Mouse (Mus musculus) left cerebral cortex, postnatal 36 days (tissue): ENCODE data around the gene Ddt. TPM values are rescaled to one million over a fixed set of nuclear protein-coding genes. Genes with fewer than 3 reads are reported as not detected.
"Not testable (repeated sequence)": the region's sequence is repeated elsewhere in the genome, so short reads cannot be mapped to it uniquely, and the experiment has no call there.

Experiments used
- DNase-seq, 2 experiments: peaks; one replicate each; pipeline ENCODE4 v3.0.0; 2021 to 2022; ENCODE audit warnings: low spot score in 2 of 2, mixed read lengths in 1 of 2
- intact Hi-C: fragments of 180-260 bp; cut with DNase I; formaldehyde crosslinking; loops from one replicate; pipeline ENCODE4 v1.15.1; 2025
- total RNA-seq, 2 experiments: library from RNA; stranded (reverse); gene quantifications; 2 replicates each; pipeline ENCODE4 v1.2.3; 2021

The Ddt gene
- total RNA-seq, 2 experiments from 2014 or later: 43.5 to 50.0 TPM

- DNase-seq: no peak
- intact Hi-C loops: no loop called here
Observed at GRCm38 (mm10) chr10:75774587-75774986, 1.4 kb upstream of the Ddt start.

GRCm38 (mm10) chr10:75774102-75774501 lies 888 bp upstream of the Ddt start:
- intact Hi-C loops: no loop called here
- DNase-seq: no peak

- intact Hi-C loops, DNase-seq: not testable (repeated sequence)
Observed at GRCm38 (mm10) chr10:75767756-75768155, 5.5 kb downstream of the Ddt start.

GRCm38 (mm10) chr10:75766856-75767255 lies 6.4 kb downstream of the Ddt start:
- DNase-seq: no peak
- intact Hi-C loops: no loop called here

DNA sequence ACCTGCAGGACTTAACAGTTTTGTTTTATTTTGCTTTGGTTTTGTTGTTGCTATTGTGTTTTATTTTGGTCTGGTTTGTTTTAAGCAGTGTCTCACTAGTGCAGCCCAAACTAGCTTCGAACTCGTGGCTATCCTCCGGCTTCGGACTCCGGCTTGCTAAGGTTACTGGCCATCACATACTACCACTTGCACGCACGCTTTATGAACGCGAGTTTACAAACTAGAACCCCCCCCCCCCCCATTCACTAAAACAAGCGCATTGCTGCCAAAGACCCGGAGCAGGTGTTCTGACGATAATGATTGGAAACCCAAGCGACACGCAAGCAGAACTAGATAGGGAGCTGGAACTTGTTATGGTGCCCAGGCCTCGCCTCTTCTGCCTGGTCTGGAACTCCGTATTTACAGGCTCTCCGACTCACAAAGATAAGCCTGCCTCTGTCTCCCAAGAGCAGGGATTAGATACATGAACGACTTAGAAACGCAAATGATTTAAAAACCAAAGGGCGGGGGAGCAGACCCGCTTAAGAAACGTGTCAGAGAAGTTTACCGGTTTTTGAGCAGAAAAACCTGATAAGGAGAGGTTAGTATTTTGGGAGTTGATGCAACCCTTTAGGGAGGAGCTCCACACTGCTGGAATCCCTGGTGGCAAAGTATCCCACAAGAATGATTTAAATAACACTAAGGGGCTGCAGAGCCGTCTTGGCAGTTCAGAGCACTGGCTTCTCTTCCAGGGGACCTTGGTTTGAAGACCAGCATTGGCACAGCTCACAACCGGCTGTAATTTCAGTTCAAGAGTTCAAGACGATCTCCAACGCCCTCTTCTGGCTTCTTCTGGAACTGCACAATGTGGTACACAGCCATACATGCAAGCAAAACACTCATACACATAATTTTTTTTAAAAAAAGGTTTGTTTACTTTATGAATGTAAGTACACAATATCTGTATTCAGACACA lies 8.4 kb downstream of the Ddt start:
- intact Hi-C loops: loop anchor here (2.0 to 5.0 kb wide), 2 partner anchors 72 to 88 kb away; partner anchors contain the start of gene Gstt2
- DNase-seq: peak in 1 of 2 experiments; percentile 47

GRCm38 (mm10) chr10:75763682-75764518 lies 9.3 kb downstream of the Ddt start, which contains the start of gene Cabin1:
Cabin1 (minus strand) TSS chr10:75764341.
- intact Hi-C loops: loop anchor here (2.0 to 5.0 kb wide), 2 partner anchors 73 to 88 kb away; partner anchors contain the start of gene Gstt2

GRCm38 (mm10) chr10:75762413-75762812 lies 10.8 kb downstream of the Ddt start:
- no peak for DNase-seq
- intact Hi-C loops: loop anchor here (5.0 kb wide), 1 partner anchor 90 kb away; no protein-coding TSS in a partner anchor

More at GRCm38 (mm10) chr10:75763682-75764518, 9.3 kb downstream of the Ddt start, which contains the start of gene Cabin1:
- peak; percentile 95 to 98 for DNase-seq

DNA sequence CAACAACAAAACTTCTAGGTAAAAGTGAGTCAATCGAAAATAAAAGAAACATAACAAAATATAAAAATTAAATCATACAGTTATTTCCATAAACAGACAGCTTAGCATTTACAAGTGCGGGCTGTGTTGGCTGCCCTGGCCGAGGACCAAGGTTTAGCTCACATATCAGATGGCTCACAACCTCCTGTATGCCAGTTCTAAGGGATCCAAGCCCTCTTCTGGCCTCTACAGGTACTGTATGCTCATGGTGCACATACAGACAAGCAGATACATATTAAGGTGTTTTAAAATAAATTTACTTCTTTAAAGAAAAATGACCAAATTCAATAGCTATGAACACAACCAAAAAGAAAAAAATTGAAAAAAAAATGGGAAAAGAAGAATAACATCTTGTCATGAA lies 12.9 kb downstream of the Ddt start:
- intact Hi-C loops: loop anchor here (5.0 kb wide), 1 partner anchor 92 kb away; no protein-coding TSS in a partner anchor
- no peak for DNase-seq

DNA sequence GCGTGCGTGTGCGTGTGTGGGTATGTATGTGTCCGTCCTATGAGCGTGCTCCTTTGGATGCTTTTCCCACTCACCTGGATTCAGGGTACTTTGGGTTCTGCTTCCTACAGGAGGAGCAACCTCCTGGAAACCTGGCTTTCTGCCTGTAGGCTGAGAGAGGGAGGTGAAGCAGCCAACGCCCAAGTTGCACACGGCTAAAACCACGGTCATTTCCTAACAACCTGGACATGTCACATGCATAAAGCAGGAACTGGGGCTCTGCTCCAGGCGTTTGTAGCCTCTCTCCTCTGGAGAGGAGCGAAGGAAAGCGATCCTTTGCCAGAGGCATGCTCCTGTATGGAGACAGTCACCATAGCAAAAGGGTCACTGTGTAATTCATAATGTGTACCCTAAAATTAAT lies 16.5 kb downstream of the Ddt start:
- no peak for DNase-seq
- intact Hi-C loops: no loop called here

- peak; percentile 81 to 86 for DNase-seq
- intact Hi-C loops: loop anchor here (1.0 to 5.0 kb wide), 3 partner anchors 88 to 207 kb away; no protein-coding TSS in a partner anchor
Observed at GRCm38 (mm10) chr10:75744017-75744416, 29.2 kb downstream of the Ddt start.

- intact Hi-C loops: loop anchor here (5.0 kb wide), 1 partner anchor 89 kb away; no protein-coding TSS in a partner anchor
Observed at GRCm38 (mm10) chr10:75743369-75743768, 29.8 kb downstream of the Ddt start.

DNA sequence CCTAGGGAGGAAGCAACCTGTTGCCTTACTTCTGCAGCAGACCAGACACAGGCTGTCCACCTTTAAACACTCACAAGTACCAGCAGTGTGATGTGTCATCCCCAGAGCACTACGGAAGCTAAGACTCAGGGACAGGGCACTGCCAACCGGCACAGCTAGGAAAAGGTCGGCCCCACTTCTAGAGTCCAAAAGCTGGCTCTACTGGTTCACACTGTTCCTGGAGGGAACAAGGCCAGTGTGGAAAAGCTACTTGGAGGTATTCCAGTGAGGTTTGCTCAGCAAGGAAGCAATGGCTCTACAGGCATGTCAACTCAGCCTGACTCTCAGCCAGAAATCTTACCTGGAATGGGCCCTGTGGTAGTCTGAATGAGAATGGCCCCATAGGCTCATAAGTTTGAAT lies 32.3 kb downstream of the Ddt start:
- intact Hi-C loops: loop anchor here (5.0 kb wide), 1 partner anchor 91 kb away; no protein-coding TSS in a partner anchor
- no peak for DNase-seq

More at GRCm38 (mm10) chr10:75743369-75743768, 29.8 kb downstream of the Ddt start:
- DNase-seq: peak; percentile 70 to 80

GRCm38 (mm10) chr10:75725449-75725848 lies 47.8 kb downstream of the Ddt start:
- intact Hi-C loops: no loop called here
- no peak for DNase-seq

Other genes with a start within 250 kb of the Ddt start
- gene Lrrc75b, start 213.1 kb downstream of the Ddt start, total RNA-seq: 10 to 100 TPM in 1 of 2 experiments, 1 to 10 TPM in 1; 9.8 to 10.1 TPM
- 1 to 10 TPM; 2.5 to 4.1 TPM for gene Ggt1, start 211.8 kb downstream of the Ddt start, total RNA-seq
- 1 to 10 TPM; 1.6 to 2.9 TPM for gene Ggt5, start 184.1 kb downstream of the Ddt start, total RNA-seq
- gene Susd2, start 129.4 kb downstream of the Ddt start, total RNA-seq: 1 to 10 TPM; 7.8 to 8.3 TPM
- gene Cabin1, start 9.1 kb downstream of the Ddt start, total RNA-seq: 10 to 100 TPM; 66.4 to 85.5 TPM
- gene Gm20441, start 7.5 kb upstream of the Ddt start, total RNA-seq: not detected
- gene Gstt3, start 8.0 kb upstream of the Ddt start, total RNA-seq: 1 to 10 TPM in 1 of 2 experiments, under 1 TPM in 1; 0.91 to 2.0 TPM
- 10 to 100 TPM in 1 of 2 experiments, 1 to 10 TPM in 1; 6.2 to 11.4 TPM for gene Gstt1, start 25.2 kb upstream of the Ddt start, total RNA-seq
- not detected for gene Gstt4, start 49.1 kb upstream of the Ddt start, total RNA-seq
- gene Gstt2, start 64.0 kb upstream of the Ddt start, total RNA-seq: 1 to 10 TPM; 4.8 to 5.0 TPM
- 100 to 1,000 TPM; 506 to 546 TPM for gene Mif, start 86.8 kb upstream of the Ddt start, total RNA-seq
- gene Derl3, start 120.0 kb upstream of the Ddt start, total RNA-seq: 1 to 10 TPM; 3.3 to 3.8 TPM
- gene Smarcb1, start 148.2 kb upstream of the Ddt start, total RNA-seq: 10 to 100 TPM; 80.0 to 82.4 TPM
- gene Chchd10, start 159.7 kb upstream of the Ddt start, total RNA-seq: 100 to 1,000 TPM; 373 to 446 TPM
- 1 to 10 TPM in 1 of 2 experiments, under 1 TPM in 1; 0.79 to 1.7 TPM for gene Mmp11, start 163.1 kb upstream of the Ddt start, total RNA-seq
- gene Gm867, start 167.3 kb upstream of the Ddt start, total RNA-seq: under 1 TPM in 1 of 2 experiments, not detected in 1; 0.35 TPM
- not detected for gene Vpreb3, start 169.6 kb upstream of the Ddt start, total RNA-seq
- gene Gm5134, start 181.1 kb upstream of the Ddt start, total RNA-seq: not detected